Mouse (Mus musculus) erythroid progenitor cell, adult 5-6 weeks (primary cell): ENCODE data around the gene Dctn1. TPM values are rescaled to one million over a fixed set of nuclear protein-coding genes. Genes with fewer than 3 reads are reported as not detected.

ENCODE experiments used
- ATAC-seq: replicated peaks from 2 replicates; pipeline ENCODE4 v1.8.0; 2016; ENCODE audit warnings: moderate number of reproducible peaks, mild to moderate bottlenecking, moderate TSS enrichment, inconsistent platforms; ENCODE audit not compliant: poor library complexity, low FRiP score, severe bottlenecking
- total RNA-seq, 2 experiments: library from RNA; stranded (forward) in 1 of 2; stranded (reverse) in 1 of 2; fragments of 150-400 nt in 1 of 2; fragments of 186-747, 209-891 nt in 1 of 2; gene quantifications; 2 replicates each; pipeline versions ENCODE4 v1.2.3 to v1.2.4; 2015 to 2017; ENCODE audit warnings: low replicate concordance in 2 of 2

The Dctn1 gene
- total RNA-seq (2015; ENCODE audit: low replicate concordance) (27.7 and 33.5 TPM in 2 replicates), total RNA-seq (2017; ENCODE audit: low replicate concordance) (74.6 and 104 TPM in 2 replicates)

DNA sequence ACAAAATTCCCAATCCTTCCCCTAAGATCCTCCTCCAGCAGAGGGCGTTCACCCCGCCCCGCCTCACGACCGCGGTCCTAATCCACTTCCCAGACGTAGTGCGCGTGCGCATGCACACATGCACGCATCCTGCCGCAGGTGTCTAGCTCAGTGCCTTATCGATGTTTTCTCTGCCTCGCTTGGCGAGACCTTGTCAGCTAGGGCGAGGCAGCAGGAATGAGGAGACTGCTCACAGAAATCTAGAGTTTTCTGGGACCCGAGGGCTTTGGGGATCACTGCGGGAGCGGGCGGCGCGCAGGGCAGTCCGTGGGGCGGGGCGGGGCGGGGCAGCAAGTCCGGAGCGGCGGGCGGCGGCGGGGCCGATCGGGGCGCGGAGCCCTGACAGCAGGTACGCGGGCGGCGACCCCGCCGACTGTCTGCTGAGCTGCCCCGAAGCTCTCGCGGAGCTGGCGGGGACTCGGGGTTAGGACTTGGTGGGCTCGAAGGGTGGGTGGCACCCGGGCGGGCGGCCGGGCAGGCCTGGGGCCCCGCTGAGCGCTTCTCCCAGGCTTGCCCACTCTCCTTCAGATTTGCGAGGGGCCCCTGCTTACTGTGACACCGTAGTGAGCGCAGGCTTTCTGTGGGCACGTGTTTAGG, at the start of gene Dctn1:
Dctn1 (plus strand) TSS at position 314 of the 636 bp plus-strand sequence.
- peak; percentile 91 for ATAC-seq

DNA sequence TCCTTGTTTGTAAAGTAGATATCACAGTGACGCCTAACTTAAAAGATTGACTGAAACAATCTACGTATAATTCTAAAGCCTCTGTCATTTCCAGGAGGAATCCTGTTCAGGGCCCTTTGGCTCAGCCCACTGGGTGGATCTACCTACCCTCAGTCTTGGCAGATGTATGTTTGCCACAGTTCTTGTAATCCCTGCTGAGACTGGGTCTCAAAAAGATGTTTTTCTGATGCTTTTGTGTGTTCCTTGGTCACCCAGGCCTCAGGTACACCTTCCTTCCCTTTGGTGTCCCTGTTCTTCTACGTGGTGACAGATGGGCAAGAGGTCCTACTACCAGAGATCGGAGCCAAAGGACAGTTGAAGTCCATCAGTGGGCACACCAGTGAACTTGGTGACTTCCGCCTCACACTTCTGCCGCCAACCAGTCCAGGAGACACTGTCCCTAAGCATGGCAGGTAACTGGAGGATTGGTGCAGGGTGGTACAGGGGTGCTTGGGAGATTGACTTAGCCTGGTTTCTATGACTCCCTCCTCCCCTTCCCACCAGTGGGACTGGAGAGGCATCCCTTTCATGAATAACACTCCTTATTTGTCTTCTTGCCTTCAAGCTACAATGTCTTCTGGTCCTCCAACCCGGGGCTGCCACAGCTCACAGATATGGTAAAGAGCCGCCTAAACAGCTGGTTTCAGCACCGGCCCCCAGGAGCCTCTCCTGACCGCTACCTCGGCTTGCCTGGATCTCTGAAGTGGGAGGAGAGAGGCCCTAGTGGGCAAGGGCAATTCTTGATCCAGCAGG, 49.2 kb upstream of the Dctn1 start:
- no peak for ATAC-seq

DNA sequence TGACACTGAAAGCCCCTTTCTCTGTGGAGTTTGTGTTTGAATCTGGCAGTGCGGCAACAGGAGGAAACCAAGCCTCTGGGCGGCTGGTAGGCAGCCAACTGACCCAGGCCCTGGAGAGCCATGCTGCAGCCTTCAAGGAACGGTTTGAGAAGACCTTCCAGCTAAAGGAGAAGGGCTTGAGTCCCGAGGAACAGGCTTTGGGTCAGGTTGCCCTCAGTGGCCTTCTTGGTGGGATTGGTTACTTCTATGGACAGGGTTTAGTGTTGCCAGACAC, 48.6 kb upstream of the Dctn1 start:
- ATAC-seq, result no peak

DNA sequence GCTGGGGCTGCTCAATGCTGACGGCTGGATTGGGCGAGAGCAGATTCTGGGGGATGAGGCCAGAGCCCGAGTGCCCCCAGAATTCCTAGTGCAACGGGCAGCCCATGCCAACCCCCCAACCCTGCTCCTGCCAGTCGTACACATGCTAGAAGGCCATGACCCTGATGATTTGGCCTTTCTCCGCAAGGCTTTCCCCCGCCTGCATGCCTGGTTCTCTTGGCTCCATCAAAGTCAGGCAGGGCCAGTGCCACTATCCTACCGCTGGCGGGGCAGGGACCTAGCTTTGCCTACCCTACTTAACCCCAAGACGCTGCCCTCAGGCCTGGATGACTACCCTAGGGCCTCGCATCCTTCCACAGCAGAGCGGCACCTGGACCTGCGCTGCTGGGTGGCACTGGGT, 48.1 kb upstream of the Dctn1 start:
- no peak for ATAC-seq

DNA sequence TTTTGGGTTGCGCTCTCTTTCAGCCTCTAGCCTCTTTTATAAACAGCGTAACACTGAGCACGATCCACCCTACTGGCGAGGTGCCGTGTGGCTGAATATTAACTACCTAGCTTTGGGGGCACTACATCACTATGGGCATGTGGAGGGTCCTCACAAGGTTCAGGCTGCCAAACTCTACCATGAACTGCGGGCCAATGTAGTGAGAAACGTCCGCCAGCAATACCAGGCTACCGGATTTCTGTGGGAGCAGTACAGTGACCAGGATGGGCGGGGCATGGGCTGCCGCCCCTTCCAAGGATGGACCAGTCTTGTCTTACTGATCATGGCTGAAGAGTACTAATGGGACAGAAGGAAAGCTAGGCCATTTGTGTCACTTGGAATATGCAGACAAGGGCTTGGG, 47.4 kb upstream of the Dctn1 start:
- no peak for ATAC-seq

DNA sequence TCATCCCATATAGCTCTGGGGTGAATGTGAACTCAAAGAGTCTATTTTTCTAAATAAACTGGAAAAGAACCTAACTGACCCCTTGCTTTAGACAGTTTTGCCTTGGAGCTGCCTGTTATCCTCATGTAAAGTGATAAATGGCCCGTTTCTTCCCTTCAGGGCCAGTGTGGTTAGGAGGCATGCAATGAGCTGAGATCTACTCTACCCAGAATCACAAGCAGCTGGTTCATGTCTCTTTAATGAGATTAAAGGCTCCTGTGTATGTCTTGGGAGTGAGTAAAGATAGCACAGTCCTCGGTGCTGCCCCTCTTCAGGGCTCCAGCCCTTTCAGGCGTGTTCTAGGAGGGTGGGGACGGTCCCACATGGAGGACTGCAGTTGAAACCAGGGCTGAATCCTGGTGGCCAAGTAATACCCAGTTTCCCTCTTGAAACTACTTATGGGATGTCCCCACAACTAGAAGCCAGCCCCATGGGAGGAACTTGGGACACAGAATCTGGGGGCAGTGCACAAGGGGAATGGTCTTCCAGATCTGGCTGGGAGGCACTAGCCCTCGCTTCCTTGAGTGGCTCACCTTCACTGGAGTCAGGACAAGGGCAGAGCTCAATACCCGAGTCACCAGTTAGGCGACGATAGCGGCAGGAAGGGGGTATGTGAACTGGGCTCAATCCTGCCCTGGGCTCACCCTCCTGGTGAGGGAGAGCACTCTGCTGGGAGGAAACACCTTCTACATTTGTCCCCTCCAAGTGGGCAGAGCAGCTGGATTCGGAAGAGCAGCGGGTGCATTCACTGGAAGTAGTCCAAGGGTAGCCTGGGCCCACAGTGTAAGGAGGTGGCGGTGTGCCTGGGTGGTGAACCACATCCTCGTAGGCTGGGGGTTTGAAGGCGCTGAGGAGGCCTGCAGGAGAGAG, 46.6 kb upstream of the Dctn1 start:
- ATAC-seq, result no peak

DNA sequence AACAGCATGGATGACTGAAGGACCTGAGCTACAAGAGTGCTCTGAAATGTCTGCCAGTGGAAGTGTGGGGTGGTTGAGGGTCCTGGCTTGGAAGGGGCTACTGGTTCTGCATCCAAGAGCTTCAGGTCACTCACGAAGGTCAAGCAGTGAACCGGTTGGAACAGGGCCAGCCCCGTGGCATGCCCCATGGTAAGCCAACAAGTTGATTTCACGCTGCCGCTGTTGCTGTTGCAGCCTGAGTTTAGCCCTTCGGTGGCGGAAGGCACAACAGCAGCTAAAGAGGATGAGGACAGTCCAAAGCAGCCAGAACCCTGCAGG, 46.0 kb upstream of the Dctn1 start:
- ATAC-seq, result no peak

DNA sequence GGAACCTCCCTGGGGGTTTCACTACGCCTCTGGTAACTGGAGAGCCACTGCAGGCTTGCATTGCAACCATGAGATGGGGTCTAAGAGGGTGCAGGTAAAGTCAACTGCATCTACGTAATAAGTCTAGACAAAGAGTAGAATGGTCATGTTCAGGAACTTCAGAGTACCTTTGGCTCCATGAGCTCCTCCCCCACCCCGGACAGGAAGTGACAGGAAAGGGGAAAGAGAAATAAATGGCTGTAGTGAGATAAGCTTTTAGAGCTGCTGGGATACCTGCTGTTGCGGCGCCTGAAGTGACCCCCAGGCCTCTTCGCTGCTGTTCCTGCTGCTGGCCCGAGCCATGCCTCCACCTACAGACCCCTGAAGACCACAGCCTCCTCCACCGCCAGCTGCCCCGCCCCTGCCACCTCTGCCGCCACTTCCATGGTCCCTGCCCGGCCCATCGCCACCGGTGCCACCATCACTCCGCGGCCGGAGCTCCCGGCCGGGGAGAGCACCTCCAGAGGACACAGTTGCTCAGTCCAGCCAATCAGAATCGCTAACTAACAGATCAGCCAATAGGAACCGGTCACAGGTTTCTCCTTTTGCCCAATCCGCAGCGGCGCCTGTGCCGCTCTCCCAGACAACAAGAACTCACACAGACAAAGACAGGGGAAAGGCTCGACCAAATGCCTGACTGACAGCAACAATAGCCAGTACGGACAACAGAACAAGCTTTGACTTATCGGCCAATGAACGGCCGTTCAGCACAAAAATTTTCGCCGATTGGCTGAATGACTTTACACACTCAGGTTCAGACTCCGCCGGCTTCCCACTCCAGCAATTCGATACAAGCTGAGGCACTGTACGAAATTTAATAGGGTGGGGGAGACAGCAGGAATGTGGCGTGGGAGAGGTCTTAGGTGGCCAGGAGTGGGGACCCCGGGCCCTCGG, 44.5 kb upstream of the Dctn1 start, which contains the start of gene Wbp1:
Wbp1 (minus strand) TSS at position 630 of the 933 bp plus-strand sequence.
- peak; percentile 81 for ATAC-seq

DNA sequence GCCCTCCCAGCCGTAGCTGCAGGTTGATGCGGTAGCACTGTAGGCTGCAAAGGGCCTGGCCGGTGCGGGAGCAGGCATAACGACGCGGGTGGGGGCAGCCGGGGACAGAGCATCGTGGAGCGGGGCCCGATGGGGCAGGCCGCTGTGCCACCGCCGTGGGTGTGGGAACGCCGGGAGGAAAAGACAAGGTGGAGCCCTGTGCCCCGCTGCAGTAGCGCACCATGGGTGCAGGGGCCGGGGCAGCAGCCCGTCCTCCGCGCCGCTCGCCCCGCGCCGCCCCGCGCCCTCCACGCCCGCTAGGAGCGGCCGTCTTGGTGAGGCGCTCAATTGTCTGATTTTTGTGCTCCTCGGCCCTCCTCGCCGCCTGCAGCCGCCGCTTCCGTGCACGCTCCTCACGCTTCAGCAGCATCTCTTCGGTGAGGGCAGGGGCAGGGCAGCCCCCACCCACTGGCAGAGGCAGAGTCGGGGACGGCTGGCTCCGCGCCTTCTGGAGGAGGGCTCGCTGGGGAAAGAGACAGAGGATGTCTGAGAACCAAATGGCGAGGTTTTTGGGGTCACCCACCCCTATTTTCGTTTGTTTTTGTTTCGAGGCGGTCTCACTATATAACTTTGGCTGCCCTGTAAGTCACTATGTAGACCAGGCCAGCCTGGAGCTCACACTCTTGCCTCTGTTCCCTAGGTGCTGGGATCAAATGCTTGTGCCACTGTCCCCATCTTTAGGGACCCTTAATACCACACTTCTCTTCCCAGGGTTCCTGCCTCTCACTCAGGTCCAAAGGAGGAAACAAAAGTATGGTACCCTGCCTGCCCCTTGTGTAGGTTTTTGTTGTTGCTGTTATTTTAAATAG, 43.6 kb upstream of the Dctn1 start:
- peak; percentile 27 for ATAC-seq

DNA sequence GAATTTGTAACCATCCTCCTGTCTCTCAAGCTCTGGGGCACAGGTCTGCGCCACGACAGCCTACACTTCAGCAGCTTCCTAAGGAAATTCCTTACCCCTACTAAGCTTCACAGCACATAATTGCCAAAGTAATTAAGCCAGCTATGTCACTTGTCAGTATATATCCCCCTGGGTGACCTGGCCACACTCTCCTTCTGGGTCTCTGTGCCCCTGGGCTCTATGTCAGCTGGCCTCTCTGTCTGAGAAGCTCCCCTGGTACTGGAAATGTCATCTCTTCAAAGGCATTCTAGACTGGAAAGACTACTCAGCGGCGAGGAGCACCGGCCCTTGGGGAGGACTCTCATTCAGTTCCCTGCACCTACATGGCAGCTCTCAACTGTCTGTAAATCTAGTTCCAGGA, 42.8 kb upstream of the Dctn1 start:
- ATAC-seq, result no peak

DNA sequence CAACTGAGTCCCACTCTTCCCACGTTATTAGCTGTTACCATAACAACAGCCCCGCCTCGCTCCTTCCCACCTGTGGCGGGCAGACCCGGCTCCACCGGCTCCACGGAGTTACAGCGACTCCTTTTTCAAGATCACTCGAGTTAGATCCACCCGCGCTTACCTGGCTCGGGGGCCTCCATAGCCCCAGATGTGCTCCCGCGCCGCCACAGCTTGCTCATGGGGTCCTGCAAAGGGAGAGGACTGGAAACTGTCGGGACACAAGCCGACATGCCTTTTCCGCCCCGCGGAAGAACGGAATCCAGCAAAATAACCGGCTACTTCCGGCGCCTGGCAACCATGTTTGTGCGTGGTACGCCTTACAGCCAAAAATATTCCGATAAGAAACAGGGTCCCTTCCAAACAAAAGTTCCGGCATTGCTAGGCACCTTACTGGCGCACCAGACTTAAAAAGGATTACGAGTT, 40.8 kb upstream of the Dctn1 start:
- peak; percentile 67 for ATAC-seq

DNA sequence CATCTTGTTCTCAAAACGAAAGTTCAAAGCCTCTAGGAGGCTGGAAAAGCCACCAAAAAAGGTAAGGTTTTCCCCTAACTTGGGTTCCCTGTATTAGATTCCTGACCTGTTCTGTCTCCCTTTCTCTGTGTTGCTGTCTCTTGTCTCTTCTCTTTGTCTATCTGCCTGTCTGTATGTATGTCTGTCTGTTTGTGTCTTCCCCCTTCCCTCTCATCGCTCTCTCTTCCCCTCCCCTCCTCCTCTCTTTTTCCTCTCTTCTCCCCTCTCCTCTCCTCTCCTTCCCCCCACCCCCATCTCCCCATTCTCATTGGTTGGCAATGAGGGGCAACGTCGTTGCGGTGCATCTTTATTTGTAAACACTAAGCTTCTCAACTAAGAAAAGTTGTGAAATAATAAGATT, 40.4 kb upstream of the Dctn1 start, which contains the start of gene Ino80b:
Ino80b (minus strand) TSS at position 101 of the 400 bp plus-strand sequence.
- no peak for ATAC-seq

DNA sequence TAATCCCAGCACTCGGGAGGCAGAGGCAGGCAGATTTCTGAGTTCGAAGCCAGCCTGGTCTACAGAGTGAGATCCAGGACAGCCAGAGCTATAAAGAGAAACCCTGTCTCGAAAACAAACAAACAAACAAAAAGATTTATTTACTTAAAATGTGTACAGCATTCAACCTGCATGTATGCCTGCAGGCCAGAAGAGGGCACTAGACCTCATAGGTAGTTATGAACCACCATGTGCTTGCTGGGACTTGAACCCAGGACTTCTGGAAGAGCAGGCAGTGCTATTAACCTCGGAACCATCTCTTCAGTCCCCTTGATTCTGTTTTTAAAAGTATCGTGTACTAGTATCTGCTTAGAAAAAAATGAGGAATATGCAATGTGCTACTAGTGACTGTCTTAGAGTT, 38.3 kb upstream of the Dctn1 start:
- no peak for ATAC-seq

DNA sequence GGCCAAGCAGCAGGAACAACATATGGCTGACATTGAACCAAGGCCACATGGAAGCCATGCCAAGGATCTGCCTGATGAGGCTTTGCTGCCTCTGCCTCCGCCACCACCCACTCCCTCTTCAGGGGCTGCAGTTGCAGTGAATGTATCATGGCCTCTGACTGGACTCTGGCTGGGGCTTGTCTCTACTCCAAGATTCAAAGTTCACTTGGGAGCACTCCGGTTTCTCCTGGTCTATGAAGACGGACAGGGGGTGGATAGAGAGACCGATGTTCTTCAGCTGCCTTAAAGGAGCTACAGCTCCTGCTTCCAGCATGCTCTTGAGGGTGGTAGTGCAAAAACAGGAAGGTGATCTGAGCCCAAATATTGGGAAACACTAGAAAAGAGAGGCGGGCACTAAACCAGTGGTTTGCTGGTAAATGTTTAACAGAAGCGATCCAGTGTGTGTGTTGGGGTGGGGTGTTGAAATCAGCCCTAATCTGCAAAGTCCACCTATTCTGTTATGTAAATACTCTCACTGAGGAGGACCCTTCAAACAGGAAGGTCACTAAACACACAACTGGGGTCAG, 34.2 kb upstream of the Dctn1 start:
- no peak for ATAC-seq

DNA sequence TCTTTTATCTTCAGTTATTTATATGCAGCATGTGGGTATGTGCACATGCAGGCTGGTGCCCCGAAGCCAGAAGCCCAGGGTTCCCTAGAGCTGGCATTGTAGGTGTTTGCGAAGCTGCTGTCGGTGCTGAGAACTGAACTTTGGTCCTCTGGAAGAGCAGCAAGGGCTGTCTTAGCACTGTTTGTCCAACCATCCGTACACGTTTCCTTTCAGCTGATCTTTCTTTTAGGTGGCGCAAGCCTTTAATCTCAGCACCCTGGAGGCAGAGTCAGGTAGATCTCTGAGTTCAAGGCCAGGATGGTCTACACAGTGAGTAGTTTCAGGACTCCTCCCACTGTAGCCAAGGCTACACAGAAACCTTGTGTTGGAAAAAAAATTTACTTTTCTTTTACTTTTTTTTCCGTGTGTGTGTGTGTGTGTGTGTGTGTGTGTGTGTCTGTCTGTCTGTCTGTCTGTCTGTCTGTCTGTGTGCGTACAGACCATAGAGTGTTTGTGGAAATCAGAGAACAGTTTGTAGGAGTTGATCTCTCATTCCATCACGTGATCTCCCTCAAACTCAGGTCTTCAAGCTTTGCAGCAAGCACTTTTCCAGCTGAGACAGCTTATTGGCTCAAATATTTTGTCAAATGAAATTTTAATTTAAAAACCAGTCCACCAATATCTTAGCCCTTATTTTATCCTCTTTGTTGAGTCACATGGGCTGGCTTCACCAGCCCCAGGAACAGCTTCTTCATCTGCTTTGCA, 33.4 kb upstream of the Dctn1 start:
- no peak for ATAC-seq

DNA sequence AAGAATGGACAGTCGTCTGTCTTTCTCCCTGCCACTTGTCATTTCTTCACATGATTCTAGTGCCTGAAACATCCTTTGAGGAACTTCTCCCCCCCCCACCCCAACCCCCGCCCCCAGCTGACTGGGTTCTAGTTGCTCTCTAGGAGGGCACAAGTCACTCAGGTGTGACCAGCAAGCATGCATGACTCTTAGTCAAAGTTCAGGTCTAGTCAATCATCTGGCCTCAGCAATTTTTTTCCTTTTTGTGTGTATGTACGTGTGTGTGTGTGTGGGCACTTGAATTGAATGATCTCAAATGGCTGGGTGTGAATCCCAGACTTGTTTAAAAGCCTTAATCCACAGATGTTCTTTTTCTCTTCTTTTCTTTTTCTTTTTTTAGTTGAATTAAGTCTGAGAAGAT, 31.5 kb upstream of the Dctn1 start:
- no peak for ATAC-seq

DNA sequence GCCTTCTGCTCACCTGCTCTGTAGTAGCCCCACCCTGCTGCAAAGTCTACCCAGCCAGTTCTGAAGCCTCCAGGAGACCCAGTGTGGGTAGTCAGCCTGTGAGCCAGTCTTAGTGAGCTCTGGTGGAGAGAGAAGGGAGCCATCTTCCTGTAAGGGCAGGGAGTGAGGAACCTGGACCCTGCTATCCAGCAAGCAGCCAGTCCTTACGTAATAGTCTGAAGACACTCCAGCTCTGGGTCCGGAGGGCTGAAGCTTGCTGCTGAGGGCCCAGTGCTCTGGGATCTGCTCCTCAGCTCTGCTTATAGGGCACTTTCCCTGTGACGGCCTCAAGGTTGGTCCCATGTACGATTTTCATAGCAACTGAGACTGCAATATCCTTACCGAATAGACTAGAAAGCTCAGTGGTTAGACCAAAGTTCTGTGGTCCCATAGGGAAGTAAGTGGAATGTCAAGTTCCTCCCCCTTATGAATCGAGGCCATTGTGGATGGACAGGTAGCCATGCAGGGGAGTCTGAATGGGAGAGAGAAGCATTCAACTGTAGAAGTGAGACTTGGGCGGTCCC, 30.7 kb upstream of the Dctn1 start, which contains the start of gene Rtkn:
Rtkn (plus strand) TSS at position 513 of the 563 bp plus-strand sequence.
- ATAC-seq, result no peak
